Mouse (Mus musculus): ENCODE data around the gene Tmem132d. TPM values are rescaled to one million over a fixed set of nuclear protein-coding genes. Genes with fewer than 3 reads are reported as not detected.

Gene Tmem132d
- total RNA-seq, 2 experiments from 2014 or later: 0.07 TPM; not detected in 1

- no peak for DNase-seq
- intact Hi-C loops (cut with DNase I; ENCODE audit: low total_unique reads): no loop called here
Observed at GRCm38 (mm10) chr5:128414056-128414455, 18.8 kb downstream of the Tmem132d start.

GRCm38 (mm10) chr5:128412306-128412705, 20.6 kb downstream of the Tmem132d start:
- intact Hi-C loops (cut with DNase I; ENCODE audit: low total_unique reads): no loop called here
- DNase-seq: no peak

- DNase-seq: no peak
- intact Hi-C loops (cut with DNase I; ENCODE audit: low total_unique reads): no loop called here
Observed at GRCm38 (mm10) chr5:128407546-128407945, 25.3 kb downstream of the Tmem132d start.

- intact Hi-C loops (cut with DNase I; ENCODE audit: low total_unique reads): no loop called here
- no peak for DNase-seq
Observed at GRCm38 (mm10) chr5:128405071-128405470, 27.8 kb downstream of the Tmem132d start.

GRCm38 (mm10) chr5:128404223-128404622, 28.7 kb downstream of the Tmem132d start:
- intact Hi-C loops (cut with DNase I; ENCODE audit: low total_unique reads): no loop called here
- no peak for DNase-seq

- DNase-seq: no peak
- intact Hi-C loops (cut with DNase I; ENCODE audit: low total_unique reads): no loop called here
Observed at GRCm38 (mm10) chr5:128392372-128392771, 40.5 kb downstream of the Tmem132d start.

GRCm38 (mm10) chr5:128389665-128390064, 43.2 kb downstream of the Tmem132d start:
- intact Hi-C loops (cut with DNase I; ENCODE audit: low total_unique reads): no loop called here
- DNase-seq: no peak

GRCm38 (mm10) chr5:128388358-128389141, 44.3 kb downstream of the Tmem132d start:
- intact Hi-C loops (cut with DNase I; ENCODE audit: low total_unique reads): no loop called here
- DNase-seq: no peak

- no peak for DNase-seq
- intact Hi-C loops (cut with DNase I; ENCODE audit: low total_unique reads): no loop called here
Observed at GRCm38 (mm10) chr5:128369814-128370213, 63.1 kb downstream of the Tmem132d start.

- DNase-seq: no peak
- intact Hi-C loops (cut with DNase I; ENCODE audit: low total_unique reads): no loop called here
Observed at GRCm38 (mm10) chr5:128369111-128369510, 63.8 kb downstream of the Tmem132d start.

GRCm38 (mm10) chr5:128365261-128365985, 67.5 kb downstream of the Tmem132d start:
- DNase-seq: no peak
- intact Hi-C loops (cut with DNase I; ENCODE audit: low total_unique reads): no loop called here

- intact Hi-C loops (cut with DNase I; ENCODE audit: low total_unique reads): no loop called here
Observed at GRCm38 (mm10) chr5:128360946-128361675, 71.8 kb downstream of the Tmem132d start.

GRCm38 (mm10) chr5:128348835-128349234, 84.0 kb downstream of the Tmem132d start:
- DNase-seq: no peak
- intact Hi-C loops (cut with DNase I; ENCODE audit: low total_unique reads): no loop called here

More at GRCm38 (mm10) chr5:128360946-128361675, 71.8 kb downstream of the Tmem132d start:
- no peak for DNase-seq

GRCm38 (mm10) chr5:128336841-128337240, 96.0 kb downstream of the Tmem132d start:
- DNase-seq: no peak
- intact Hi-C loops (cut with DNase I; ENCODE audit: low total_unique reads): no loop called here

GRCm38 (mm10) chr5:128332766-128333165, 100.1 kb downstream of the Tmem132d start:
- no peak for DNase-seq

GRCm38 (mm10) chr5:128330351-128330750, 102.5 kb downstream of the Tmem132d start:
- no peak for DNase-seq
- intact Hi-C loops (cut with DNase I; ENCODE audit: low total_unique reads): no loop called here

More at GRCm38 (mm10) chr5:128332766-128333165, 100.1 kb downstream of the Tmem132d start:
- intact Hi-C loops (cut with DNase I; ENCODE audit: low total_unique reads): no loop called here

GRCm38 (mm10) chr5:128302387-128302786, 130.5 kb downstream of the Tmem132d start:
- no peak for DNase-seq
- intact Hi-C loops (cut with DNase I; ENCODE audit: low total_unique reads): no loop called here

GRCm38 (mm10) chr5:128291191-128291590, 141.7 kb downstream of the Tmem132d start:
- intact Hi-C loops (cut with DNase I; ENCODE audit: low total_unique reads): no loop called here
- no peak for DNase-seq

GRCm38 (mm10) chr5:128273255-128273654, 159.6 kb downstream of the Tmem132d start:
- intact Hi-C loops (cut with DNase I; ENCODE audit: low total_unique reads): no loop called here

GRCm38 (mm10) chr5:128267366-128267765, 165.5 kb downstream of the Tmem132d start:
- intact Hi-C loops (cut with DNase I; ENCODE audit: low total_unique reads): no loop called here

More at GRCm38 (mm10) chr5:128273255-128273654, 159.6 kb downstream of the Tmem132d start:
- DNase-seq: no peak

More at GRCm38 (mm10) chr5:128267366-128267765, 165.5 kb downstream of the Tmem132d start:
- DNase-seq: no peak
